Mouse (Mus musculus): Measurements from ENCODE around the gene Setd1b.

Setd1b gene

DNA sequence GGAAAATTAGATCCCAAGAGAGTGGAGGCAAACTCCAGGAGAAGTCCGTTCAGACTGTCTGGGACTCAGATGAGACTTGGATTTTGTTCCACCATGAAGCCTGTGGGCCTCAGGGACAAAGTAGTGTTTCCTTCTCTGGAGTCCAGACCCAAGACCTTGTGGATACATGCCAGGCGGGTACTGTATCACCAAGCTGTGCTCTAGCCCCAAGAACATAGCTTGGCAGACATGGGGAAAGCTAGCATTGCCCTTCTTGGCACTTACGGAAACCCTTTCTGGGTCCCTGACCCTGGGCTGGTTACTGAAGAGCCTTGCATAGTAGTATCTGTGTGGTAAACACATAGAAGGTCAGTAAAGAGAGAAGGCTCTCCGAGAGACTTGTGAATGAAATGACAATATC, 17.5 kb downstream of the Setd1b start:
- no peak for TF ChIP-seq GATA4 (IDR thresholded peaks at IDR 0.05; ENCODE audit: insufficient replicate concordance, low read length)

DNA sequence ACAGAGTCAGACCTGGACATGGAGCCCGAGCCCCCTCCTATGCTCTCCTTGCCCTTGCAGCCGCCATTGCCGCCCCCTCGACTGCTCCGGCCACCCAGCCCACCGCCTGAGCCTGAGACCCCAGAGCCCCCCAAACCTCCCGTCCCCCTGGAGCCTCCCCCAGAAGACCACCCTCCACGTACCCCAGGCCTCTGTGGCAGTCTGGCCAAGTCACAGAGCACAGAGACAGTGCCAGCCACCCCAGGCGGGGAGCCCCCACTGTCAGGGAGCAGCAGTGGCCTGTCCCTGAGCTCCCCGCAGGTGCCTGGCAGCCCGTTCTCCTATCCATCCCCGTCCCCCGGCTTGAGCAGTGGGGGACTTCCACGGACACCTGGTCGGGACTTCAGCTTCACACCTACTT, 17.9 kb downstream of the Setd1b start:
- TF ChIP-seq GATA4 (IDR thresholded peaks at IDR 0.05; ENCODE audit: insufficient replicate concordance, low read length): no peak

DNA sequence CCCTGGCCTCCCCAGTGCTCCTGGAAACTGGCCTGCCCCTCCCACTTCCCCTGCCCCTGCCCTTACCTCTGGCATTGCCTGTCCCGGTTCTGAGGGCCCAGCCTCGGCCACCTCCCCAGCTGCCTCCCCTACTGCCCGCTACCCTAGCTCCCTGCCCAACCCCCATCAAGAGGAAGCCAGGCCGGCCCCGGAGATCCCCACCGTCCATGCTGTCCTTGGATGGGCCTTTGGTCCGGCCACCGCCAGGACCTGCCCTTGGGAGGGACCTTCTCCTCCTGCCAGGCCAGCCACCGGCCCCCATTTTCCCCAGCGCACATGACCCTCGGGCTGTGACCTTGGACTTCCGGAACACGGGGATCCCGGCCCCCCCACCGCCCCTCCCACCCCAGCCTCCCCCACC, 18.3 kb downstream of the Setd1b start:
- TF ChIP-seq GATA4 (IDR thresholded peaks at IDR 0.05; ENCODE audit: insufficient replicate concordance, low read length): no peak

DNA sequence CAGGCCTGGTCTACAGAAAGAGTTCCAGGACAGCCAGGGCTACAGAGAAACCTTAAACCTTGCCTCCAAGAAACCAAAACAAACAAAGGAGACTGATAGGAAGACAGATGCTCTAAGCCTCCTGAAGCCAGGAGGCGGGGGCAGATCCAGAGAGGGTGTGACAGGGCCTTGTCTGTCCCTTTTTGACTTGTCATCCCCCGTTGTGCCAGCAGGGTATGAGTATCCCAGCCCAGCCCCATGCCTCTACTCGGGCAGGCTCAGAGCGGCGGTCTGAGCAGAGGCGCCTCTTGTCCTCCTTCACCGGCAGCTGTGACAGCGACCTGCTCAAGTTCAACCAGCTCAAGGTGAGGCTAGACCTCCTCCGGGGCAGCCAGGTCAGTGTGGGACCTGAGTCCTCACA, 20.9 kb downstream of the Setd1b start:
- TF ChIP-seq GATA4 (IDR thresholded peaks at IDR 0.05; ENCODE audit: insufficient replicate concordance, low read length): no peak

DNA sequence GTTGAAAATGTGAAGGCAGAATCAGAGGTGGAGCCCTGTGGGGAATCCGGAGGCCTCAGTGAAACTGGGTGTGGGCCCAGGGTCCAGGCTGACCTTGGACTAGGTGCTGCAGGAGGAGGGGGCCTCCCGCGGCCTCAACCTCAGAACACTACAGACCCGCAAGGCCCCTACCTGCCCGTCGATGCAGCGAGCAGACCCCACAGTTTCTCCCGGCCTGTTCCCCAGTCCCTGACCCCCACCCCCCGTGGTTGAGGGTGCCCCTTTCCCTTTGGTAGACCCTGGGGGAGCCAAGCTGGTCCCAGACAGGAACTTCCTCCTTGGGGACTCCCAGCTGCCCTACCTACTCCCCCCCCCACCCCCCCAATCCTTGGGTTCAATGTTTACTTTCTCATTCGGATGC, 24.4 kb downstream of the Setd1b start:
- no peak for TF ChIP-seq GATA4 (IDR thresholded peaks at IDR 0.05; ENCODE audit: insufficient replicate concordance, low read length)

DNA sequence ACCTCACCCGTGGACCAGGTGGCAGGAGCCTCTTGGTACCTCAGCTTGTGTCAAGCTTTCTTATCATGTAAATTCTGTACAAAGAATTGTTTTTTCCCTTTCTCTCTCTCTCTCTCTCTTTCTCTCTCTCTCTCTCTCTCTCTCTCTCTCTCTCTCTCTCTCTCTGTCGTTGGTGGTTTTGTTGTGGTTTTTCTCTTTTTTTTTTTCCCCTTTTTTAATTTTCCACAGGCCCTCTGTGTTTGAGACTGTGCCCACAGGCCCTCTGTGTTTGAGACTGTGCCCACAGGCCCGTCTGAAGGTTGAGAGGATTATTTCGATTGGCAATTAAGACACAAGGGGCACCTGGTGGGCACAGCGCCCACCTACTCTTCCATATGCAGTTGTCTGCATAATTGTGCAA, 25.6 kb downstream of the Setd1b start:
- TF ChIP-seq GATA4 (IDR thresholded peaks at IDR 0.05; ENCODE audit: insufficient replicate concordance, low read length): no peak

DNA sequence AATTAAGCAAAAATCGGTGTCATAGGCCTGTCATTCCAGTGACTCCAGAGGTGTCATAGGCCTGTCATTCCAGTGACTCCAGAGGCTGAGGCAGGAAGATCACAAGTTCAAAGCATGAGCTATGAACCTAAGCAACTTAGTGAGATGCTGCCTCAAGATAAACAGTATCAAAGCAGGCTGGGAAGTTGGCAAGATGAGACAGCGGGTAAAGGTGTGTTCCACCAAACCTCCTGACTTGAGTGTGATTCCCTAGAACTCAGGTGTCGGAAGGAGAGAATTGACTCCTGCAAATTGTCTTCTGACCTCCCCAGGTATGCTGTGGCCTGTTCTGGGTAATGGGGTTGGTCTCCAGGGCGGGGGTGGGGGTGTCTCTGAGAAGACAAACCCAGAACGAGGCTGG, 27.3 kb downstream of the Setd1b start, which contains the start of gene Psmd9:
Gene Psmd9, plus strand, starts transcription at position 130 of the 400 bp plus-strand sequence.
- TF ChIP-seq GATA4 (IDR thresholded peaks at IDR 0.05; ENCODE audit: insufficient replicate concordance, low read length): no peak

DNA sequence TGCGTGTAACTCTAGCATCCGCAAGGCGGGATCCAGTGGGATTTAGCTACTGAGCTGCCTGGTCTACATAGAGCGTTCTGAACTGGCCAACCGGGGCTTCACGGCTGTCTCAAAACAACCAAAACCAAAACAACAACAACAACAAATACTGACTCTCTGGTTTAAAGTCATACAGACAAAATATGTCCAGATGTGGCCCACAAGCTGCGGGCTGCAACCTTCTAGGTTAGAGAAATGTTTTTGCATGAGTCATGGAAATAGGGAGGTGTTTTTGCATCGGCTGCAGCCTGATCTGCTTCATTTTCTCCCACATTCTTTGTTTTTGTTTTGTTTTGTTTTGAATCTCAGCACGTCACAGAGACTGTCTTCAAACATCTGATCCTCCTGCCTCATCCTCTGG, 28.4 kb downstream of the Setd1b start:
- no peak for TF ChIP-seq GATA4 (IDR thresholded peaks at IDR 0.05; ENCODE audit: insufficient replicate concordance, low read length)

DNA sequence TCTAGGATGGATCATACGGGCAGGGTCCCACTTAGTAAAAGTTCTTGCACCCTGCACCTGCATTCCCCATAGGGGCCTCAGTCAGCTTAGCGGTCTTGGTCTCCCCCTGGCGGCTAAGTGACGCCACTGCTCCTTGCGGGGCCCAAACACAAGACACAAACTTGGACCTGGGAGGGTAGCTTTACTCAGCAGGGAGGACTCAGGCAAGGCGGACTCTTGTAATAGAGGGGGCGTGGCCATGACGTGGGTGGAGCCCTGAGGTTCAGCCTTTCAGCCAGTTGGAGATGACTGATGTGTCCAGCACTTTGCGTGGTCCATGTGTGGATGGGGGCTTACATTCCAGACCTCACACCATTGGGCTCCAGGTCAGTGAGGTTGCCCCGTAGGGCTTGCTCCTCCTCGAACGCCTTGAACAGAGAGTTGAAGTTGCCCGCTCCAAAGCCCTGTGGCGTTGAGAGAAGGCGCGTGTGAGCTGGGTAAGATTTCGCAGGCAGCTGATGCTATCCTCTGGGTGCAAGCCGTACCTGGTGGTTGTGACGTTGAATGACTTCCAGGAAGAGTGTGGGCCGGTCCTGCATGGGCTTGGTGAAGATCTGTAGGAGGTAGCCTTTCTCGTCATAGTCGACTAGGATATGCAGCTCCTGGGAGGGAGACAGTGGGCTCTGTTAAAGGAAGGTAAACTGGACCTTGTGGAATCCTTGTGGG, 29.8 kb downstream of the Setd1b start:
- TF ChIP-seq GATA4 (IDR thresholded peaks at IDR 0.05; ENCODE audit: insufficient replicate concordance, low read length): no peak

DNA sequence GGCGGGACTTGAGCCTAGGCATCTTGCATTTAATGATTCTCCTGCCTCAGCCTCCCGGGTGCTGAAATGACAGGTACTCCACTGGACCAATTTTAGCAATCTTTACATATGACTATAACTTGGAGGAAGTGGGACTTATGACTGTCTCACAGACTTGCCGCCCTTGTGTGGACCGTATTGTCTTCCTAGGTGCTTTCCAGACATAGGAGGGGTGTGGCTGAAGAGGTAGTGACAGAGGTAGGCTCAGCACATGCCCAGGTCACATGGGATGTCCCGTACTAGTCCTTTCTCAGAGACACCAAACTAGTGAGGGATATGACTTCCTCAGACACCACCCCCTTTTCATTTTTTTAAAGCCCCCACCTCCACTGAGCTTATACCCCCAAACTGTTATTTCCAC, 36.8 kb downstream of the Setd1b start:
- TF ChIP-seq GATA4 (IDR thresholded peaks at IDR 0.05; ENCODE audit: insufficient replicate concordance, low read length): no peak

DNA sequence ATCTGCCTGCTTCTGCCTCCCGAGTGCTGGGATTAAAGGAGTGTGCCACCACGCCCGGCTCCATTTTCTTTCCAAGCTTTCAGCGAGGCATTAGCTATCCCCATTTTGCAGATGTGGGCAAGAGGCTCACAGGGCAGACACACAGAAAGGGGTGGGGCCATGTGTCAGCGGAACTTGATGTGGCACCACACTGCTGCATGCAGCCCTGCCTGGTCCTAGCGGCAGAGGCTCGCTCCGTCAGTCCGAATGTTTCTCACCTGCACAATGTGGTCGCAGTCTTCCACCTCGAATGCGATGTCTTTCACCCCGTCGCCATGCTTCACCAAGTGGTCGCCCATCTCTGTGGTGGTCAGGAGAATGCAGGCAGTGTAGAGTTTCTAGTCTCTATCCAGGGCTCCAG, 38.4 kb downstream of the Setd1b start:
- TF ChIP-seq GATA4 (IDR thresholded peaks at IDR 0.05; ENCODE audit: insufficient replicate concordance, low read length): no peak

DNA sequence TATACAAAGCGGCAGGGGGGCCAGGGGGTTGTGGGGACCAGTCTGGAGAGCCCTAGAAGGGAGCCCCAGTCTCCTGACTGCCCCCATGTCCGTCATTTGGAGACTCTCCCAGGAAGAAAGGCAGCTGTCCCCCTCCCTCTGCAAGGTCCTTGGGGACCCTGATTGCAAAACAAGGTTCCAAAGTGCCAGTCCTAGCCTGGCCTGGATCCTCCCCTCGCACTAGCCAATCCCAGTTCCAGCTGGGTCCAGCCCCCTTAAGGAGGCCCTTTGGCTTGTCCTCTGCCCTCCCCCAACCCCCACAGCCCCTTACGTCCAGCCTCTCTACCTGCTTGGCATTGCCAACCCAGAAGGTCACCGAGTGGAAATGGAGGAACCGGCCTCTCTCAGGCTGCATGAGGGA, 39.5 kb downstream of the Setd1b start:
- no peak for TF ChIP-seq GATA4 (IDR thresholded peaks at IDR 0.05; ENCODE audit: insufficient replicate concordance, low read length)

DNA sequence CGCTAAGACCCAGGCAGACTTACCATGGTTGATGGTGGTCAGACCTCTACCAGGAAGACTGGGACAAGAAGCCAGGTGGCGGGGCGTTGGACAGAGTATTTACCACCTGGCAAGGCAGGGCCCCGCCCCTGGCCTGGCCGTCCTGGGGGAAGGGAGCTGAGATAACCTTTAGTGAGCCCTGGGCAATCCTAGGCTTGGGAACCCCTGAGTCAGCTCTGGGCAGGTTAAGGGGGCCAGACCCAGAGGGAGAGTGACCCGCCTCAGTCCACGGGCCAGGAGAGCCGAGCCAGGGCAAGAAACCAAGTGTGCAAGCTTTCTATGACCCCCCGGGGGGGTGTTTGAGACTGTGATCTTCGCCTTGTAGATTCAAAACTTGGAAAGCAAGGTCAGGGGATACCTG, 40.7 kb downstream of the Setd1b start, which contains the start of gene Hpd:
Gene Hpd, minus strand, starts transcription at position 77 of the 400 bp plus-strand sequence.
- TF ChIP-seq GATA4 (IDR thresholded peaks at IDR 0.05; ENCODE audit: insufficient replicate concordance, low read length): peak; percentile 83; the same call in 1 of the 2 replicates

DNA sequence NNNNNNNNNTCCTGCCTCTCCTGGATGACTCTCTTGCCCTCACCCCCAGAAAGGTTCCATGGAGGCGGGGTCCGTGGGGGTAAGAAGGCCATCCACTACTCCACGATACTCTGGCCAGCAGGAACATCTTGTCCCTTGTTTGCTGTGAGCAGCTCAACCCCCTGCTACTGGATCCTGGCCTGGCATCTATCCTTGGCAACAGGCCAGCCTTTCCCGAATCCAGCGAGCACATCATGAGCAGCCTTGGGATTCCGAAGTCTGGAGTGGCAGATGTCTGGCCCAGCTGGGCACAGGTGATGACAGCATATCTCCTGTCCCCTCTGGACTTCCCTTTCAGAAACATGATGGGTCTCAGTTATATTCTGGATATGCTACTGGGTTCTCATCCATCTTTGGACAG, 44.0 kb downstream of the Setd1b start:
- no peak for TF ChIP-seq GATA4 (IDR thresholded peaks at IDR 0.05; ENCODE audit: insufficient replicate concordance, low read length)

DNA sequence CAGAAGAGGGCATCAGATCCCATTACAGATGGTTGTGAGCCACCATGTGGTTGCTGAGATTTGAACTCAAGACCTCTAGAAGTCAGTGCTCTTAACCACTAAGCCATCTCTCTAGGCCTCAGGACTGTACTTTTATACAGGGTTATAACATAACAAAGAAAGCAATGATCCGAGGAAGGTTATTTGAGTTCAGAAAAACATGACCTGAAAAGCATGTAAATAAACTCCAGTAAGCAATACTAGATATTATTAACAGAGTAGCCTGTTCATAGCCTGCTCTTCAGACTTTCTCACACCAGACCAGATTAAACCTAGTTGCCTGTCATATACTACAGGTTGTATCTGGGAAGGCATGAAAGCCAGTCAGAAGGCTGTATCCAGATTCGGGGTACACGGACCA, 45.3 kb downstream of the Setd1b start:
- TF ChIP-seq GATA4 (IDR thresholded peaks at IDR 0.05; ENCODE audit: insufficient replicate concordance, low read length): no peak

DNA sequence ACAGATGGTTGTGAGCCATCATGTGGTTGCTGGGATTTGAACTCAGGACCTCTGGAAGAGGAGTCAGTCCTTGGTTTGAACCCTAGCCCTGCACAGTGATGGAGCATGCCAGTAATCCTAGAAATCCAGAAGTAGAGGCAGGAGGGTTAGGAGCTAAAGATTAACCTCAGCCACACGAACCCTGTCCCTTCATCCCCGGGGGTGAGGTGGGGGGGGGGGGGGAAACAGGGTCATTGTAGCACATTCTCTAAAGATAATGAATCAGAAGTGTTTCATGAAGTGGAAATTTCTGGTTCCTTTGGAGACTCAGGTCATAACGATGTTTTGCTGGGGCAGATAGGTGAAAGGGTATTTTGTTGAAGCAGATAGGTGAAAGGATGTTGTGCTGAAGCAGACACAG, 48.9 kb downstream of the Setd1b start:
- TF ChIP-seq GATA4 (IDR thresholded peaks at IDR 0.05; ENCODE audit: insufficient replicate concordance, low read length): no peak

DNA sequence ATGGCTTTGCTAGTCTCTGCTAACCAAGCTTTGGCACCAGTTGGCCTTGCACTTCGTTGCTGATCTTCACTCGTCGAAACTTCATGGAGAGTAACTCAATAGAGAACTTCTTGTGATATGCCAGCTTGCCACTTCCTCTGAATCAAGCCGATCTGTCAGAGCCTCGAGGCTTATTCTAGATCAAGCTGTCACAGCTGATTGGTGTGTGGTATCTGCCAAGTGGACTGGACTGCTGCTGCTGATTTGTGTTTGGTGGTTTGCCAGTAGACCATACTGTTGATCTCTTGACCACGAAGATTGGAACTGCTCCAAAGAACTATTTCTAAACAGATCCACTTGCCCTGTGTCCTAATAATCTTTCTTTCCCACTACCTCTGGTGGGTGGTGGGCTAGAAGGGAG, 49.4 kb downstream of the Setd1b start:
- peak; percentile 22; the same call in 1 of the 2 replicates for TF ChIP-seq GATA4 (IDR thresholded peaks at IDR 0.05; ENCODE audit: insufficient replicate concordance, low read length)

Measured in liver, adult (tissue).